Mouse (Mus musculus) liver, embryonic 12.5 days (tissue): Measurements from ENCODE around the gene Wfdc5. TPM values are rescaled to one million over a fixed set of nuclear protein-coding genes. Genes with fewer than 3 reads are reported as not detected.

ENCODE experiments used
- ATAC-seq: fragments of 200-750 bp; cut with Nextera tagmentation; 2 replicates; pipeline ENCODE4 v1.8.0; 2017; ENCODE audit warnings: moderate number of reproducible peaks, mild to moderate bottlenecking, moderate library complexity
- H3K27ac ChIP-seq: fragments of 300-500 bp; sonication (generic); 2 replicates; pipeline ENCODE4 v1.5.1; 2016; ENCODE audit warnings: mild to moderate bottlenecking
- H3K27me3 ChIP-seq: fragments of 300-500 bp; sonication (generic); replicated peaks from 2 replicates; pipeline ENCODE4 v1.6.1; 2016; ENCODE audit warnings: mild to moderate bottlenecking, moderate library complexity
- H3K36me3 ChIP-seq: fragments of 300-500 bp; sonication (generic); 2 replicates; pipeline ENCODE4 v1.6.1; 2016; ENCODE audit warnings: mild to moderate bottlenecking, moderate library complexity
- H3K4me1 ChIP-seq: fragments of 300-500 bp; sonication (generic); 2 replicates; pipeline ENCODE4 v1.6.1; 2016
- H3K4me2 ChIP-seq: fragments of 300-500 bp; sonication (generic); 2 replicates; pipeline ENCODE4 v1.6.1; 2016; ENCODE audit warnings: mild to moderate bottlenecking, moderate library complexity
- H3K4me3 ChIP-seq: fragments of 300-500 bp; sonication (generic); 2 replicates; pipeline ENCODE4 v1.5.1; 2016; ENCODE audit warnings: mild to moderate bottlenecking, moderate library complexity
- H3K9ac ChIP-seq: fragments of 300-500 bp; sonication (generic); 2 replicates; pipeline ENCODE4 v1.6.1; 2016; ENCODE audit warnings: mild to moderate bottlenecking, moderate library complexity
- H3K9me3 ChIP-seq: fragments of 300-500 bp; sonication (generic); replicated peaks from 2 replicates; pipeline ENCODE4 v1.6.1; 2016; ENCODE audit warnings: mild to moderate bottlenecking, moderate library complexity
- WGBS: fragments of 180-500 bp; shearing (Covaris S2); methylation state at CpG from one replicate; pipeline ENCODE4 v1.1.7; 2016; ENCODE audit not compliant: insufficient replicate concordance; 5-methylcytosine and 5-hydroxymethylcytosine counted together
- polyA plus RNA-seq: library from polyadenylated mRNA; unstranded; fragments of >200 nt; fragmentation: Nextera tagmentation; extraction: Ambion mirVana; gene quantifications from 2 replicates; pipeline ENCODE4 v1.2.1, GENCODE M21; 2016

Gene Wfdc5
- polyA plus RNA-seq, 1 experiment from 2014 or later, result not detected

GRCm38 (mm10) chr2:164144541-164144940, 38.0 kb downstream of the Wfdc5 start:
- H3K9ac ChIP-seq, result no peak overlapping the region
- 84% methylated on average over 10 of the region's 10 CpGs for WGBS
- no peaks in the 10 kb centered on the region for H3K4me1 ChIP-seq
- H3K4me3 ChIP-seq, result no peak overlapping the region
- H3K27me3 ChIP-seq, result no peaks in the 10 kb centered on the region
- no peaks in the 10 kb centered on the region for H3K9me3 ChIP-seq
- no peak overlapping the region for H3K27ac ChIP-seq
- H3K4me2 ChIP-seq, result no peak overlapping the region
- no peak for ATAC-seq
- H3K36me3 ChIP-seq, result peaks cover 29% of the 10 kb centered on the region

DNA sequence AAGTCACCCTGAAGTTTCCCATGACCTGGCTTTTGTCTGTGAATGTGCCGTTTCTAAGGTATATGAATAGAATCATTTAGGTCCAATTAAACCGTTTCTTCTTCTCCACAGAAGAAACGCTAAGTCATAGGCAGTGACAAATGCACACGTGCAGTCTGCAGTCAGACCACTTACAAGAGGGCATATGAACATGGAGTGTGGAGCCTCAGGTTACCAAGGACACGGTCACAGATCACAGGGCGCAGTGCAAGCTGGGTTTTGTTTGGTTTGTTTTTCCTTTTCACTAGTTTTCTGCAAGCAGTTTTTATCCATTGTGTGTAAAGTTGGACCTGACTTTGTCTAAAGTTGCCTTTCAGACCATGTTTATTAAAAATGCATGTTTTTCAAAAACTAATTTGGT, 38.5 kb downstream of the Wfdc5 start:
- 78% methylated on average over 6 of the region's 6 CpGs for WGBS
- Histone ChIP-seq H3K9me3 (no peaks in the 10 kb centered on the region), H3K9ac (no peak overlapping the region), H3K4me3 (no peak overlapping the region), H3K4me1 (no peaks in the 10 kb centered on the region), H3K27ac (no peak overlapping the region), H3K4me2 (no peak overlapping the region), H3K36me3 (peaks cover 29% of the 10 kb centered on the region), H3K27me3 (no peaks in the 10 kb centered on the region)
- ATAC-seq, result no peak

- Histone ChIP-seq H3K36me3 (peaks cover 23% of the 10 kb centered on the region), H3K4me1 (no peaks in the 10 kb centered on the region), H3K4me2 (no peak overlapping the region), H3K27ac (no peak overlapping the region), H3K9ac (no peak overlapping the region), H3K27me3 (no peaks in the 10 kb centered on the region), H3K4me3 (no peak overlapping the region), H3K9me3 (no peaks in the 10 kb centered on the region)
- WGBS, result 71% methylated on average over 10 of the region's 10 CpGs
- no peak for ATAC-seq
These were observed 40.5 kb downstream of the Wfdc5 start for GRCm38 (mm10) chr2:164142021-164142420.

DNA sequence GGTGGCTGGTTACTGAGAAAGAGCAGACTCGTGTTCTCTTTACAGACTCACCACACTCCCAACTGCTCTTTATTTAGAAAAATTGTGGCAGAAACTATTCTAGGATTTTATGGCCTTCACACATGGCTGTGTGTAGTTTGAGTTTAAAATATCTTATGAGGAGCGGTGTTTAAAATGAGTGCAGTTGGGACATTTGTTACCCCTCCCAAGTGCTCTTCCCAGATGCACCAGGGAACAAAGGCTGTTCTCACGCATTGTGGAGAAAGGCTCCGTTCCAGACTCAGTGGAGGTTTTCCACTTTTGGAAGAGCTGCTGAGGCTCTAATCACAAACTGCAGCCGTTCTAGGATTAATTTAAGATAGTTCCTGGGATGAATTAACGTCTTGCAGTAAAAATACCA, 44.8 kb downstream of the Wfdc5 start:
- WGBS, result 75% methylated on average over 6 of the region's 6 CpGs

DNA sequence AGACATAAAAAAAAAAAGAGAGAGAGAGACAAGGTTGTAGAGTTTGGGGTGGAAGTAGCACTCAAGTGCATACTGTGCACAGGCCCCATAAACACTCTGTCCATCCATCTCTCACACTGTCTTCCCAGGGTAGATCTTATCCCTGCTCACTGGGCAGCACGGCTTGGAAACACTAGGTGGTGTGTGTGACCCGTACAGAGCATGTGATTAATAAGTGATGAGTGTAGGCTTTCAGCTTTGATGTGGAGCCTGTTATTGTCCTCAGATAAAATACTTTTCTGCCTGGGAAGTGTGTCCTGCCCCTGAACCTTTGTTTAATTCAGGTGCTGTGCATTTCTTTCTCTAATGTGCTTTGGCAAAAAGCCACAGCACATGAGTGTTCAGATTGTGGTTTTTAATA, 46.1 kb downstream of the Wfdc5 start:
- H3K4me3 ChIP-seq, result no peak overlapping the region
- H3K27me3 ChIP-seq, result no peaks in the 10 kb centered on the region
- no peaks in the 10 kb centered on the region for H3K4me1 ChIP-seq
- peaks cover 28% of the 10 kb centered on the region for H3K36me3 ChIP-seq
- H3K9ac ChIP-seq, result no peak overlapping the region
- no peak overlapping the region for H3K4me2 ChIP-seq
- no peak overlapping the region for H3K27ac ChIP-seq
- H3K9me3 ChIP-seq, result no peaks in the 10 kb centered on the region
- WGBS, result 71% methylated on average over 2 of the region's 2 CpGs
- ATAC-seq, result no peak

More for the DNA sequence above, 44.8 kb downstream of the Wfdc5 start:
- H3K4me3 ChIP-seq, result no peak overlapping the region
- no peak overlapping the region for H3K4me2 ChIP-seq
- no peak overlapping the region for H3K9ac ChIP-seq
- no peaks in the 10 kb centered on the region for H3K9me3 ChIP-seq
- ATAC-seq, result no peak
- H3K4me1 ChIP-seq, result no peaks in the 10 kb centered on the region
- peaks cover 27% of the 10 kb centered on the region for H3K36me3 ChIP-seq
- H3K27me3 ChIP-seq, result no peaks in the 10 kb centered on the region
- no peak overlapping the region for H3K27ac ChIP-seq

DNA sequence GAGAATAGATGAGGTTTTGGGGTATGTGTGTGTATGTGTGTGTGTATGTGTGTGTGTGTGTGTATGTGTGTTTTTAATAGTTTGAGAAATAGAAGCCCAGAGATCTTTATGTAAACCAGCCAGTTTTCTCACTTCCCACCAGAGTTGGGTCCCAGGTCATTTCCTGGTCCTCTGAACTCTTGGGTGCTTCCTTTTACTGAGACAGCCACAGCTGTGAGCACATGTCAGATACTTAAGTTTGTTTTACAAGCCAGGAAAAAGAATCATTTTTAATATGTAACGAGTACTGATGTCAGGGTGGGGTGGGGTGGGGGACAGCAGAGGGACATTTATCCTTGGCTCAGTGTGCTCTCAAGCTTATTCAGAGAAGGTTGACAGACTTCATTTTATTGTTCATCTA, 47.2 kb downstream of the Wfdc5 start:
- H3K4me3 ChIP-seq, result no peak overlapping the region
- no peaks in the 10 kb centered on the region for H3K9me3 ChIP-seq
- H3K27me3 ChIP-seq, result no peaks in the 10 kb centered on the region
- no peaks in the 10 kb centered on the region for H3K4me1 ChIP-seq
- H3K4me2 ChIP-seq, result no peak overlapping the region
- H3K27ac ChIP-seq, result no peak overlapping the region
- 92% methylated on average over 1 of the region's 1 CpGs for WGBS
- no peak overlapping the region for H3K9ac ChIP-seq
- peaks cover 30% of the 10 kb centered on the region for H3K36me3 ChIP-seq
- ATAC-seq, result no peak

- no peak overlapping the region for H3K4me3 ChIP-seq
- no peaks in the 10 kb centered on the region for H3K4me1 ChIP-seq
- no peaks in the 10 kb centered on the region for H3K27me3 ChIP-seq
- peaks cover 23% of the 10 kb centered on the region for H3K36me3 ChIP-seq
- 63% methylated on average over 6 of the region's 6 CpGs for WGBS
- no peak for ATAC-seq
- no peak overlapping the region for H3K9ac ChIP-seq
- H3K4me2 ChIP-seq, result no peak overlapping the region
- no peaks in the 10 kb centered on the region for H3K9me3 ChIP-seq
- no peak overlapping the region for H3K27ac ChIP-seq
These were observed 48.0 kb downstream of the Wfdc5 start for GRCm38 (mm10) chr2:164134563-164134962.

- H3K36me3 ChIP-seq, result peaks cover 31% of the 10 kb centered on the region
- H3K4me3 ChIP-seq, result no peak overlapping the region
- no peaks in the 10 kb centered on the region for H3K27me3 ChIP-seq
- no peak overlapping the region for H3K27ac ChIP-seq
- no peak overlapping the region for H3K4me2 ChIP-seq
- H3K9me3 ChIP-seq, result no peaks in the 10 kb centered on the region
- no peaks in the 10 kb centered on the region for H3K4me1 ChIP-seq
- no peak overlapping the region for H3K9ac ChIP-seq
- 80% methylated on average over 1 of the region's 1 CpGs for WGBS
- no peak for ATAC-seq
These were observed 51.0 kb downstream of the Wfdc5 start for GRCm38 (mm10) chr2:164131586-164131985.

- Histone ChIP-seq H3K36me3 (peaks cover 34% of the 10 kb centered on the region), H3K27me3 (no peaks in the 10 kb centered on the region), H3K27ac (no peak overlapping the region), H3K9ac (no peak overlapping the region), H3K4me1 (no peaks in the 10 kb centered on the region), H3K9me3 (no peaks in the 10 kb centered on the region), H3K4me3 (no peak overlapping the region), H3K4me2 (no peak overlapping the region)
- ATAC-seq, result no peak
- WGBS, result 85% methylated on average over 12 of the region's 12 CpGs
These were observed 53.7 kb downstream of the Wfdc5 start for GRCm38 (mm10) chr2:164128576-164129411.

DNA sequence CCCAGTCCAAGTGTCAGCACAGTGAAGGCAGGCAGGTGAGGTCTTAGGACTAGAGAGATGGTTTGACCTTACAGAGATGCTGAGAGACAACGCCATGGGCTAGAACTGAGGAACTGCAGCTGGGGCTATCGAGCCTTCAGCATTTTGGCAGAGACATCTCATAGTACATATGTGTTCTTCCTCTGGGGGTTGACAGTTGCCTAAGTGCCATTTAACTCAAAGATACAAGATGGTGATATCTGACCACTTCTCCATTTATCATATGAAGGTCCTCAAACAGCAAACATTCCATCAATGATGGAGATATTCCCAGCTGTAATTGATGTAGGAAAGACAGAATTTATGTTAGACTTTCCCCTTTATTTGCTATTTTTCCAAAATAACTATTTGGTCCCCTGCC, 55.2 kb downstream of the Wfdc5 start:
- Histone ChIP-seq H3K4me3 (no peak overlapping the region), H3K9me3 (no peaks in the 10 kb centered on the region), H3K4me2 (no peak overlapping the region), H3K4me1 (no peaks in the 10 kb centered on the region), H3K27ac (no peak overlapping the region), H3K9ac (no peak overlapping the region), H3K27me3 (no peaks in the 10 kb centered on the region), H3K36me3 (peaks cover 31% of the 10 kb centered on the region)
- no peak for ATAC-seq
- whole genome bisulfite sequencing, result 84% methylated on average over 2 of the region's 2 CpGs

DNA sequence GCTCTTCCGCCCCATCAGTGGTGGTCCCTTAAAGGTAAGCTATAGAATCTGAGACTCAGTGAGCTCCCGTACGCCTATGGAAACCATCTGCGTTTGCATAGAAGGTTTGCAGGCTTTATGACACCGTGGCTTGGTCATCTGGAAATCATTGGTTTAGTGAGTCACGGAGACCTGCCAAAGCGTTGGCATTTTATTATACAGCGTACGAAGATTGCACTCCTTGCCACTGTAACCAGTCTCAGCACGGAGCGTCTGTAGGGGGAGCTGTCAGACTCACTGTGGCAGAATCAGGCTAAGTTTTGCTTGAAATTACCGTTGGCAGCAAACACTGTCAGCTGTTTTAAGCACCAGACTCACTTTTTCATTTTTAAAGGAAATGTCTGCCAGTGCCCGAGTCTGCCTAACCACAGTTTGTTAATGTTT, 56.0 kb downstream of the Wfdc5 start:
- Histone ChIP-seq H3K36me3 (peaks cover 35% of the 10 kb centered on the region), H3K4me2 (no peak overlapping the region), H3K27ac (no peak overlapping the region), H3K4me3 (no peak overlapping the region), H3K9me3 (no peaks in the 10 kb centered on the region), H3K27me3 (no peaks in the 10 kb centered on the region), H3K4me1 (no peaks in the 10 kb centered on the region), H3K9ac (no peak overlapping the region)
- 80% methylated on average over 13 of the region's 13 CpGs for WGBS
- no peak for ATAC-seq
